Mouse (Mus musculus) central nervous system, embryonic 11.5 days (tissue): ENCODE data around the gene Dmrt2. TPM values are rescaled to one million over a fixed set of nuclear protein-coding genes. Genes with fewer than 3 reads are reported as not detected.

Experiments used
- polyA plus RNA-seq: library from polyadenylated mRNA; depleted of rRNA; stranded (reverse); fragments of >200 nt; gene quantifications from 2 replicates; pipeline ENCODE4 v1.2.3, GENCODE M21; 2012; rRNA removed

Dmrt2 gene
- 0.64 and 10.4 TPM in 2 replicates for polyA plus RNA-seq

DNA sequence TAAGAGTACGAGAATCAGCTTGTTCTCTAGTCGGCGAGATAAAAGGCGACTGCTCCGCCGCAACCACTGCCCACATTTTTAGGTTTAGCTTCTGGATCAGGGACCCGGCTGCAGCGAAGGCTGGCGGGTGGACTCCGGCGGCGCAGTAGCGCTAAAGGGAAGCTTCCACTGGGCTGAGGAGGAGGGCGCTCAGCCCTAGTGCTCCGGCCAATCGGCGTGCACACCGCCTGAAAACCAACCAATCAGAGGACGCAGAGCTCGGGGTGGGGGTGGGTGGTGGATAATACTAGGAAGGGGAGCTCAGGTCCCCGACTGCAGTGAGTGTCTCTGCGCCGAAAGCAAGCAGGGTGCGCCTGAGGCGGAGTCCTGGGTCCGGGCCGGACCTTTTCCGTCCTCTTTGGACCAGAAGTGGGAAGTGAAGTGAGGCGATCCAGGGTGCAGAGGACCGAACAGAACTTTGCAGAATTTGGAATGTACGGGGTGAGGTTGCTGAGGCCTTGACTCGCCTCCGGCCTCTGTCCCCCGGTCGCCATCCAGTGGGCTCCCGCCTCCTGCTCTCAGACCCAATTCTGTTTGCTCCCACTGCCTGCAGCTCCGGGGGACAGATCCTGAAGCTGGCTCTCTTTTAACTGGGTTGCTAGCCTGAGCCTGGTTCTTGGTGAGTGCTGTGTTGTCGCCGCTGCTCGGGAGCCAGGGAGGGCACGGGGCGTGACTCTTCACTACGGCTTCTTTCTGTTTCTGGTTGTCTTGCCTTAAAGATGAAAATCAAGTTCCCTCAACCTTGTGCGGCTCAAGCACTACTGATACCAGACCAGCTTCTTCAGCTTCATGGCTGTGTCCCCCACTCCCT, at the start of gene Dmrt2:
Gene Dmrt2, plus strand, starts transcription at position 311 of the 850 bp plus-strand sequence.

Other genes with a start within 250 kb of the Dmrt2 start
- gene Dmrt1, start 166.8 kb upstream of the Dmrt2 start, polyA plus RNA-seq: 0.32 and 0.34 TPM in 2 replicates
- gene Dmrt3, start 62.1 kb upstream of the Dmrt2 start, polyA plus RNA-seq: 5.1 and 8.1 TPM in 2 replicates